Mouse (Mus musculus): ENCODE data around the gene Lrfn4.
"Not testable (repeated sequence)": the region's sequence is repeated elsewhere in the genome, so short reads cannot be mapped to it uniquely, and the experiment has no call there.

The Lrfn4 gene

GRCm38 (mm10) chr19:4610109-4610508 lies 5.4 kb downstream of the Lrfn4 start:
- DNase-seq (ENCODE audit: low spot score) = no peak

GRCm38 (mm10) chr19:4608511-4608910 lies 7.0 kb downstream of the Lrfn4 start:
- no peak for DNase-seq (ENCODE audit: low spot score)

GRCm38 (mm10) chr19:4607406-4607805 lies 8.1 kb downstream of the Lrfn4 start:
- DNase-seq (ENCODE audit: low spot score) = no peak

GRCm38 (mm10) chr19:4605654-4606053 lies 9.8 kb downstream of the Lrfn4 start:
- no peak for DNase-seq (ENCODE audit: low spot score)

GRCm38 (mm10) chr19:4603801-4604723 lies 11.4 kb downstream of the Lrfn4 start:
- DNase-seq (ENCODE audit: low spot score) = no peak

- no peak for DNase-seq (ENCODE audit: low spot score)
Measured at GRCm38 (mm10) chr19:4602459-4602858, 13.0 kb downstream of the Lrfn4 start.

- no peak for DNase-seq (ENCODE audit: low spot score)
Measured at GRCm38 (mm10) chr19:4596071-4596470, 19.4 kb downstream of the Lrfn4 start.

GRCm38 (mm10) chr19:4593792-4594522 lies 21.5 kb downstream of the Lrfn4 start:
- no peak for DNase-seq (ENCODE audit: low spot score)

- no peak for DNase-seq (ENCODE audit: low spot score)
Measured at GRCm38 (mm10) chr19:4590025-4590424, 25.4 kb downstream of the Lrfn4 start.

- DNase-seq (ENCODE audit: low spot score) = peak; percentile 13
Measured at GRCm38 (mm10) chr19:4589081-4589480, 26.4 kb downstream of the Lrfn4 start.

- DNase-seq (ENCODE audit: low spot score) = no peak
Measured at GRCm38 (mm10) chr19:4588430-4588829, 27.0 kb downstream of the Lrfn4 start.

GRCm38 (mm10) chr19:4587426-4587825 lies 28.0 kb downstream of the Lrfn4 start:
- no peak for DNase-seq (ENCODE audit: low spot score)

GRCm38 (mm10) chr19:4586783-4587182 lies 28.7 kb downstream of the Lrfn4 start:
- DNase-seq (ENCODE audit: low spot score) = not testable (repeated sequence)

- DNase-seq (ENCODE audit: low spot score) = no peak
Measured at GRCm38 (mm10) chr19:4583856-4584255, 31.6 kb downstream of the Lrfn4 start.

GRCm38 (mm10) chr19:4579296-4579695 lies 36.2 kb downstream of the Lrfn4 start:
- DNase-seq (ENCODE audit: low spot score) = no peak

GRCm38 (mm10) chr19:4578799-4579198 lies 36.7 kb downstream of the Lrfn4 start:
- DNase-seq (ENCODE audit: low spot score) = no peak

GRCm38 (mm10) chr19:4573241-4573640 lies 42.2 kb downstream of the Lrfn4 start:
- no peak for DNase-seq (ENCODE audit: low spot score)

GRCm38 (mm10) chr19:4572467-4572866 lies 43.0 kb downstream of the Lrfn4 start:
- DNase-seq (ENCODE audit: low spot score) = no peak

GRCm38 (mm10) chr19:4572061-4572460 lies 43.4 kb downstream of the Lrfn4 start:
- DNase-seq (ENCODE audit: low spot score) = no peak

- no peak for DNase-seq (ENCODE audit: low spot score)
Measured at GRCm38 (mm10) chr19:4571658-4572057, 43.8 kb downstream of the Lrfn4 start.

- no peak for DNase-seq (ENCODE audit: low spot score)
Measured at GRCm38 (mm10) chr19:4570815-4571214, 44.7 kb downstream of the Lrfn4 start.

- DNase-seq (ENCODE audit: low spot score) = no peak
Measured at GRCm38 (mm10) chr19:4570237-4570613, 45.2 kb downstream of the Lrfn4 start.
